Mouse (Mus musculus): ENCODE data around the gene Gkap1. TPM values are rescaled to one million over a fixed set of nuclear protein-coding genes. Genes with fewer than 3 reads are reported as not detected.

Gene Gkap1
- total RNA-seq, 2 experiments from 2014 or later = 13.7 to 18.4 TPM

DNA sequence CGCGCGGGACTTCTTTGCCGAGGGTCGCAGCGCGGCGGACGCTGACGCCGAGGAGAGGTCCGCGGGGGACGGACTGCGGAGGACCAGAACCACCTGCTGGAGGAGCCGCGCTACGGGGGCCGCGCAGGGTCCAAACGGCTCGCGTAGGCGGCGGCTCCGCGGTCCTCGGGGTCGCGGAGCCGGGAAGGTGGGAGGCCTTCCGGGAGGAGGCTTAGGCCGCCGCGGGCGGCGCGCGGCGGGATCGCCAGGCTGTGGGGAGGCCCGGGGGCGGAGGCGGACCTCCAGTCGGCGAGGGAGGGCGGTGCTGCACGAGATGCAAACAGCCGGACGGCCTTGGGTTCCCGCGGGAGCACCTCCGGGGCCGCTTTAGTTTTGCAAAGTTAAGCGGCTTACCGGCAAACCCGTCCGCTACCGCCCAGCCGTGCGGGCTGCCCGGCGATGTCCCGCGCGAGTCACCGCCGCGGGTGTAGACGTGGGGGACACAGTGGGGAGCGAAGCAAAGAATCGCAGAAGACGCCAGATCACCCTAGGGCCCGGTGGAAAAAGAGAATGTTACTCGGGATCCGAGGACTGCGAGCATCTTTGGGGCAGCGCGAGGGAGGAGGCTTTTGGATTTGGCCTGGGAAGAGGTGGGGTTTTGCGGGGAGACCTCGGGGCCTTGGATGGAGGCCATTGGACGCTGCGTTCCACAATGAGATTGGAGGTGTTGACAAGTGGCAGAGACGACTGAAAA is 1.1 kb downstream of the Gkap1 start:
- peak; percentile 32 to 53 for DNase-seq (ENCODE audit: low spot score in 2 of 2)
- intact Hi-C loops (cut with DNase I) = no loop called here

DNA sequence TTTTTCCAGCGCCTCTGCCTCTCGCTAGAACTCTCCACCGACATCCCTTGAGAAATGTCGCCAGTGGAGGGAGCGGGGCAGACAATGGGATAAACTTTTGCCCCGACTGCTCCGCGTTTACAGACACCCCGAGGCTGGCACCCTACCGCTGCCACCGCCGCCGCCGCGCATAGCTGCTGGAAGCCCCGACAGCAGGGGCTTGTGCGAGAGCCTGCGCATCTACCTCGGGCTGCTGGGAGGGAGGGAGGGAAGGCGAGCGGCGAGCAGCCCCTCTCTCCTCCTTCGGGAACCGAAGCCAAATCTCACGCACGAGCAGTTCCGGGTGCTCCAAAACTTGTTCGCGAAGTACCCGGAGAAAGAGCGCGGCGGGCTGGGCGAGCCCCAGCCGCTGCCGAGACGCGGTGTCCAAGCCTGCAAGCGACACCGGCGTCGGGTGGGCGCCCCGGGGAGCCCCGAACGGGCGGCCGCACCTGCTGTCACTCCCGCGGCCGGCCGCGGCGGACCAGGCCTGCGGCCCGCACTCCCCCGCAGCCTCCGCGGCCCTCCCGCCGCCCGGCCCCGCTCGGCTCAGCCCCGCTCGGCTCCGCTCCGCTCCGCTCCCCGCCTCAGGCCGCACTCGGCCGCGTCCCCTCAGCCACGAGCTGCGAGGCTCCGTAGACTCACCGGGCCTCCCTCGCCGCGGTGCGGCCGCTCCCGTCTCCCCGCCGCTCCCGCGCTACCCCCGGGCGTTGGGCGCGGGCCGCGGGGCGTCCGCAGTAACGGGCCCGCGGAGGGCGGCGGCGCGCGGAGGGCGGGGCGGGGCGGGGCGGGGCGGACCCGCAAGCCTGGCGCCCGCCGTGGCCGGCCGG is 1.9 kb downstream of the Gkap1 start:
- DNase-seq (ENCODE audit: low spot score in 2 of 2) = peak; percentile 8 to 15
- intact Hi-C loops (cut with DNase I) = no loop called here

DNA sequence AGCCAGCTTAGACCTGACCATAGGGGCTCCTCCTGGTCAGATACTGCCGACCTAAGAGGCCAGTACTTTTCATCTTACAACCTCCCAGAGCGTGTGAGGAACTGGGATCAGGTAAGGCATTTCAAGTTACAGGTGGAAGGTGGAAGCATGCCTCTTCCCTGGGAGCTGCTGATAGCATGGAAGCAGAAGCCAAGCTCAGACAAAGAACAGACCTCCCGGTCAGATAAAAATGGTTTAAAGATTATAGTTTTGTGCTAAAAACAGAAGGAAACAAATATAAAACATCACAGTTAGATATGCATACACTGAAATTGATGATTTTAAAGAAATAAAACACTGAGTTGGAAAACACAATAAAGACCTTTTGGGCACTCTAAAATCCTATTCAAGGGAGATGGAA is 8.6 kb downstream of the Gkap1 start:
- no peak for DNase-seq (ENCODE audit: low spot score in 2 of 2)
- intact Hi-C loops (cut with DNase I) = no loop called here

DNA sequence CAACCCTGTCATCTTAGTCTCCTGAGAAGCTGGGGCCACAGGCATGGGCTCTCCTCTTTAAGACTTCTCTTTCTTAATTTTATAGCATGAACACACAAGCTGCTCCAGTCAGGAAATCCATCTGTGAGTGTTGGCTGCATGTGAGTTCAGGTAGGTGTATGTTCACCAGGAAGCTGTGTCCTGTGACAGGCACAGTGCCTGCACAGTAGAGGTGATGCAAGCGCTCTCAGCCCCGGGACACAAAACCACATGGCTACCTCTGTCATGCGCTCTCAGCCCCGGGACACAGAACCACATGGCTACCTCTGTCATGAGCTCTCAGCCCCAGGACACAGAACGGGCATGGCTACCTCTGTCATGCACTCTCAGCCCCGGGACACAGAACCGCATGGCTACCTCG is 12.0 kb downstream of the Gkap1 start:
- DNase-seq (ENCODE audit: low spot score in 2 of 2) = no peak
- intact Hi-C loops (cut with DNase I) = no loop called here

DNA sequence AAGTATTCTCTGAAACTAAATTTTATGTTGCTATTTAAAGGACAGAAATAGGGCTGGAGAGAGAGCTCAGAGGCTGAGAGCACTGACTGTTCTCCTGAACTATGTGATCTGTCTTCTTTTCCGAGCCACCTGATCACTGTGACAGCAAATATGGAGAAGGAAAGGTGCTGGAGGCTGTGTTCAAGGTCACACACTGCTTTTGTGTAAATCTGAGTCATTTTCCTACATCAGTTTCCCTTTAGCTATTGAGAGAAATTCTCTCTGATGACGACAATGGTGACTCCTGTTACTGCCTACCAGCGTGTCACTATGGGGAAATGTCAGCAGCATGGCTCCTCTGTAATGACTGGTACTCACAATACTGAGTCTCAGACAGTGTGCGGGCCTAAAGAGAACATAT is 13.8 kb downstream of the Gkap1 start:
- no peak for DNase-seq (ENCODE audit: low spot score in 2 of 2)
- intact Hi-C loops (cut with DNase I) = no loop called here

DNA sequence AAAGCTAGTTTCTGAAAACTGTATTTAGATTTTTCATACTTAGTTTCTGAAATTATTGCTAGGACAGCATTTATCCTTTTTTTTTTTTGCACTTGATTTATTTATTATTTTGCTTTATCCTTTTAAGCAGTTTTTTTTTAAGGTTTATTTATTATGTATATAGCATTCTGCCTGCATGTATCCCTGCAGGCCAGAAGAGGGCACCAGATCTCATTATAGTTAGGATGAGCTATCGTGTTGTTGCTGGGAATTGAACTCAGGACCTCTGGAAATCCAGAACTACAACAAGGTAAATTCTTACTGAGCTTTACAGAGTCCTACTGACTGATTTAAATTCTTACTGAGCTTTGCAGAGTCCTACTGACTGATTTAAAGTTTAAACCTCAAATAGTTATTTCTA is 22.2 kb downstream of the Gkap1 start:
- intact Hi-C loops (cut with DNase I) = no loop called here
- DNase-seq (ENCODE audit: low spot score in 2 of 2) = no peak

DNA sequence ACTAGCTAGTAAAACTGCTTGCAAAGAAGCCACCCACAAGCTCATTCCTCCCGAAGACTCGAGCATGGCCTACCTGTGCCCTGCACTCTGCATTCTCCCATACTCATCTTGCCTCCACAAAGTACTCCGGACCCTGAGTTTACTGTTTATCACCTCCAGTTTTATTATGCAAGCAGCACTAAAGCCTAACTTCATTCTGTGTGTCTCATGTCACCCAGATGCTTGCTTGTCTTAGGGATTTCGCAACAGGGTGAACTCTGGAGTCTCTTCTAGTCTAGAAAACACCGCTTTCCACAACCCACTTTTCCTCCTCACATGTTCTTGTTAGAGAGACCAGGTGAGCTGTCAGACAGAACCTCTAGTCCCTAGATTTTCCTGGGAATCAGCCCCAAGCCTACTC is 26.5 kb downstream of the Gkap1 start:
- DNase-seq (ENCODE audit: low spot score in 2 of 2) = no peak
- intact Hi-C loops (cut with DNase I) = no loop called here

DNA sequence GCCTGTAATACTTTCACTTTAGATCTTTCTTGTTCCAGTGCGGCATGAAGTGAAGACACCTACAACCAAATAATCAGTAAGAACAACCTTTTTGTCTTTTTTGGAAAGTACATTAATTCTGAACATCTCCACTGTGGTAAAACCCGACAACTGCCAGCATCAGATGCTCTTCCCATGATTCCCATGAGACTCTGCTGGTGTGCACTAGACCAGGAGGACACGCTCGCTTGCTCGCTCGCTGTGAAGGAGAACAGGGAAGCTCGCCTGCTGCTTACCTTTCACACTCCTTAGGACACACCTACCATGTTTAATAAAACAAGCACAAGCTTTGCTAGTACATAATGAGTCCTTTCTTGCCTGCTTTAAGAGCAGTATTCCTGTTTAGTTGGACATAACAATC is 39.0 kb downstream of the Gkap1 start:
- intact Hi-C loops (cut with DNase I) = no loop called here
- DNase-seq (ENCODE audit: low spot score in 2 of 2) = no peak

DNA sequence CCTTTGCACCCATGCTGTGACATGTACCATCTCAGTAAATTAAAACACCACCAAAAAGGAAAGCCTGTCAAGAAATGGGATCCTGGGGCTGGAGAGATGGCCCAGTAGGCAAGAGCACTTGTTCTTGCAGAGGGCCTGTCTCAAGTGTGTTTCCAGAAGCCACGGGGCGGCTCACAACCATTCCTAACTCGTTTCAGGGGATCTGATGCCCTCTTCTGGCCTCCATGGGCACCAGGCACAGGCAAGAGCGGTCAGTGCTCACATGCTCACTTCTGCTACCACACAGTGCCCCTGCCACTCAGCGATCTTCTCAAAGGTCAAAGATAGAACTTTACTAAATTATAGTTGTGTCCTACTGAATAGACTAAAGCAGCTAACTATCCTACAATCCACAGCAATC is 42.9 kb downstream of the Gkap1 start:
- DNase-seq (ENCODE audit: low spot score in 2 of 2) = peak in 1 of 2 experiments; percentile 33
- intact Hi-C loops (cut with DNase I) = no loop called here

DNA sequence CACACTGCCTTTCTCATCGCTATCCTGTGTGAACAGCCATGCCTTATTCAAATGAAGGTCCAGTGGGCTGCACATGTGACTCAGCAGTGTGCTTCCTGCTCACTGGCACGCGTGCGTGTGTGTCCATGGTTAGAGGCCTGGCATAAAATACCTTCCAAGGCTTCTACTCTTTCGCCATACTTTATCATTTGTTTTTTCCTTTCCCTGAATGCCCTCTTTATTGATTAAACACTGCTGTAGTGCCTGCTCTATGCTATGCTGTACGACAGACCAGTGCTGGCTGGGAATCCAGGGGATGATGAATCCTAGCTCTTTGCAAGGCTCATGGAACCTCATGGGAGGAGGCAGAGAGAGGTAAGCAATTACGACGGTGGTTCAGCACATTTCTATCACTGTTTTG is 43.4 kb downstream of the Gkap1 start:
- DNase-seq (ENCODE audit: low spot score in 2 of 2) = no peak
- intact Hi-C loops (cut with DNase I) = no loop called here

DNA sequence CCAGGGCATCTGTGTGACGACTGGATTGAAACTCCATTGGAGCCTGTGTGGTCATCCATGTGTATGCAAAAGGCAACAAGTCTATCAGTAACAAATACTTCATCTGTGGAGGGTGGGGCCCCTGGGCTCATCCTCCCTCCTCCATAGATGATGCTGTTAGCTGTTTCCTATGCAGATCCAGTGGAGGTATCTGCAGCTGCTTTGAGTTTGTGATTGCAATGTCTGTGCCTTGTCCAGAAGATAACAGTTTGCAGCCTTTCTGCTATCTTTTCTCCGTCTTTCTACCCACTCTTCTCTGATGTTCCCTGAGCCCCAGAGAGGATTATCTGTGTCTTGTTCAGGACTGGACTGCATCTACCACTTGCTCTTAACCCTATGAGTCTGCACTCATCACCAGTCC is 46.9 kb downstream of the Gkap1 start:
- intact Hi-C loops (cut with DNase I) = no loop called here
- no peak for DNase-seq (ENCODE audit: low spot score in 2 of 2)

DNA sequence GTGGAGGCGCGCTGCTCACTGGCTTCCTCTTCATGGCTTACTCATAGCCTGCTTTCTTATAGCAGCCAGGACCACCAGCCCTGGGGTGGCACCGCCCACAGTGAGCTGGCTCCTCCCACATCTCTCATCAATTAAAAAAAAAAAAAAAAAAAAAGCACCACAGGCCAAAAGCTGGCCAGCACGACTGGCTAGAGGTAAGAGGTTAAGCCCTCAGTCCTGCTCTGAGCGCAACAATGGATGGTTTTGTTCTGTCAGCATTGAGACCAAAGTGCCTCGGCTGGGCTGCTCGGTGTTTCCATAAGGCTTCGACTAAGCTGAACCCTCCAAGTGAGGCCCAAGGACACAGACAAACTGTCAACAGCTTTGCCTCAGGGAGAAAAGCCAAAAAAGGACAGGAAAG is 49.8 kb downstream of the Gkap1 start:
- intact Hi-C loops (cut with DNase I) = no loop called here
- no peak for DNase-seq (ENCODE audit: low spot score in 2 of 2)

DNA sequence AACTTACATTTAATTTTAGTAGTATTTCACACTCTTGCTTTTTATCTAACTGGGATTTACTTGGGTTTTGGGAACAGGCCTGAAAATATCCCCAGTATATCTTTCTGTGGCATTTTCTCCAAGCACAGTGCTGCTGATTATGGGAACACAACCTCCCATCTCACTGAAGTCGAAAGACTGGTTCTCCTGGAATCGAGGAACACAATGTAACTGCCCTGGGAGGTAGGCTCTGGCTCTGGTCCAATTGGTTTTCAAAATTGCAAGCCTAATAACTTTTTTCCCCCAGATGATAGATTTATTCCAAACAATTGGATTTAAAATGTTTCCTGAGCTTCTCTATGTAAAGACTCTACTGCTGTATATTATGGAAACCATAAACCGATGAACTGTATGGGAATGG is 55.3 kb downstream of the Gkap1 start:
- intact Hi-C loops (cut with DNase I) = no loop called here
- no peak for DNase-seq (ENCODE audit: low spot score in 2 of 2)

DNA sequence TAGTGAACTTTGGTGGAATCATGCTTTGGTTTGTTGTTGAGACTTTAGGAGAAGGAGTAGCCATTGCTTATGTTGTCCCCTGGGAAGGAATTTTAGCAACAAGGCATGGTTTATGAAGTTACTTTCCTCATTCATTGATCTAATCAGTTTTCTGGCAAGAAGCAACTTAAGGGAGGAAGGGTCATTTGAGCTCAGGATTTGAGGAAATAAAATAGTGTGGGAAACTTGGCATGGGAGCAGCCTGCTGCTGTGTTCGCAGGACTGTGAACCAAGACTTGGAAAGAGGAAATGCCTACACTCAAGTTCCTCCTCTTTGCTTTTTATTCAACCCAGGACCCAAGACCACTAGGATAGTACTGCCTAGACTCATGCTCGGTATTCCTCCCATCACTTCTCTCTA is 58.0 kb downstream of the Gkap1 start:
- intact Hi-C loops (cut with DNase I) = no loop called here
- no peak for DNase-seq (ENCODE audit: low spot score in 2 of 2)

DNA sequence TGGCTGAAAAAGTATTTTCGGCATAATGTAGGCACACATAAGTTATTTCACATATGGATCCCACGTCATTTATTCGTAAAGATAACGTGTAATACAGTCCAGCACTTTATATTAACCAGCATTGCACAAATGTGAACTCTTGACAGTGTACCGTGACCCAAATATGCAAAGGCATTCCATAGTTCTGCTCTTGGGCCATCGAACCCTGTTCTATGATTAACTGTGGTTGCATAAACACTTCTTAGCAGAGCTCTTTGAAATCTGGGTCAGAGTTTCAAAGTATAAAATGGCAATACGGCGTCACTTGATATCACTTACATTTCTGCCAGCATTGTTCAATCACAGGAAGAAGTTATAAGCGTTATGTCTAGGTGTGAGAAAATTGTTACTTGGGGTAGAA is 59.1 kb downstream of the Gkap1 start:
- DNase-seq (ENCODE audit: low spot score in 2 of 2) = no peak
- intact Hi-C loops (cut with DNase I) = no loop called here

DNA sequence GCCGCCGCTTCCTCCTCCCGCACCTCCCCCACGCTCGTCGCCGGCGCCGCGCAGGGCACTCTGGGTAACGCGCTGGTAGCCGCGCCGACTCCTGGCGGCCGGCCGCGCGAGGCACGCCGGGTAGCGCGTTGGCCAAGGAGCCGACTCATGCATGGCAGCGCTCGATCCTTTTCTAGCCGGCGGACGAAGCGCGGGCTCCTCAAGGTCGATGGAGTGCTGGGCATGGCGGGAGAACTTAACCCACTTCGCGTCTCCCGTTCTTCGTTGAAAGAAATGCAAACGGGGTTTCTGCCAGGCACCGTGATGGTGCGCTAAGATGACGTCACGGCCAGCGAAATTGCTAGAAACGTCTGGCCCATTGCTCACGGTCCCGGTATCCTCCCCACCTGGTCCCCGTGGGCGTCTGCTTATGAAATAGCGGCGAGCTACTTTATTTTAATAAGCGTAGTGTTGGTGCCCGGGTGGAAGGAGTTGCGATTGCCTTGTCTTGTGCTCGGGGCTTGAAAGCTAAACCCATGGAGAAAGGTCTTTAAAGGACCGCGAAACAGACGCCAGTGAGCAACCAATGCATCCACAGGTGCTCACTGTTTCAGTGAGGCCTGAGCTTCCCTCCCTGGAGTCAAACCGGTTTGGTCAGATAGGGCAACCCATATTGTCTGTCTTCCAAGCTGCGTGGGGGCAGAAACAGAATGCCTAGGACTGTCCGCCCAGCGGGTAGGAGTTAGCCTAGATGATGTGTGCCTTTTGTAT is 59.7 kb downstream of the Gkap1 start, which contains the start of gene Ubqln1:
Gene Ubqln1 (minus strand): TSS at position 62 of the 750 bp plus-strand sequence.
- intact Hi-C loops (cut with DNase I) = no loop called here

DNA sequence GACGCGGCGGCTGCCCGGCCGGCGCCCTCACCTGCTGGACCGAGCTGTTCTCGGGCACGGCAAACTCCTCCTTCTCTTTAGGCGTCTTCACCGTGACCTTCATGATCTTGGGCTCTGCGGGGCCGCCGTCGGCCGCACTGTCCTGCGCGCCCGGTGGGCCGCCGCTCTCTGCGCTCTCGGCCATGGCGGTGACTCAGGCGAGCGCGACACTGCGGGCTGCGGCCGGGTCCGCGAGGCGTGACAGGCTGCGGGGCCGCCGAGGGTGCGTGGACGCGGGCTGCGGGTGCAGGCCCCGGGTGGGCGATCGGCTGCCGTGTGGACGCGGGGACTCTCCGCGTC is 60.3 kb downstream of the Gkap1 start:
- DNase-seq (ENCODE audit: low spot score in 2 of 2) = no peak
- intact Hi-C loops (cut with DNase I) = no loop called here

More for the DNA sequence above, 59.7 kb downstream of the Gkap1 start, which contains the start of gene Ubqln1:
- peak; percentile 88 to 90 for DNase-seq (ENCODE audit: low spot score in 2 of 2)

DNA sequence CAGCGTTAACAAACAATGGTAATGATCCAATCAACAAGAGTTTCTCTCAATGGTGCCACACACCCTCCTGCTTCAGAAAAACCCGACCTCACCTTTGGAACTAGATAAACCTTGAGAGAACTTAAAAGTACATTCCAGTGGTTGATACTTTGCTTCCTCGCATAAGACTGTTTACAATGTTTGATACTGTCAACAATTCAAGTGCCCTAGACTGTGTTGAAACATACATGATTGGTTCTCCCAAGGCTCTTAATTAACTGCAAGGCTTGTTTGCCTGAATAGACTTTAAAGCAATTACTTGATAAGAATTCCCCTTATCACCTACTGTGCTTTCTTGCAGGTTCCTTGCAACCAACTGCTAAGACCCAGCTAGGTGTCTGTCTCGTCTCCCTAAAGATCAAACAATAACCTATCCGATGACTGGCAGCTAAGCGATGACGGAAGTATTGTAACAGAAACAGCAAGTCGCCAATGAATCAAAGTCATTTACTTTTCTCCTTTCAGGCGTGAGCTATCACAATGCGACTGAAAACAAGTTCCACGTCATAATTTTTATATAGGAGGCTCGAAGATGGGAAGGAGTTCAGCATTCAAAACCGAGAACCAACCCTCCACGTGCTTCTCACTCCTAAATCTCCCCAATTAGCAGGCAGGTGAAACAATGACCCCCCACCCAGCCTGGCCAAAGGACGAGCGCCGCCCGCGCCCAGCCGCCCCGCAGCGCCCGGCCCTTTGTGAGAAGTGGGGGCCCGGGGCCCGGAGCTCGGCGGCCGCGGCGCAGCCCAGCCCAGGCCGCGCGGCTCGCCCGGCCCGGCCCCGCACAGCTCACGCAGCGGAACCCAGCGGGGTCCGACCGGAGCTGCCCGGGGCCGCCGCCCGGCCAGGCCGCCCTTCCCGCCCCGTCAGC is 60.9 kb downstream of the Gkap1 start:
- intact Hi-C loops (cut with DNase I) = no loop called here
- peak in 1 of 2 experiments; percentile 17 for DNase-seq (ENCODE audit: low spot score in 2 of 2)

DNA sequence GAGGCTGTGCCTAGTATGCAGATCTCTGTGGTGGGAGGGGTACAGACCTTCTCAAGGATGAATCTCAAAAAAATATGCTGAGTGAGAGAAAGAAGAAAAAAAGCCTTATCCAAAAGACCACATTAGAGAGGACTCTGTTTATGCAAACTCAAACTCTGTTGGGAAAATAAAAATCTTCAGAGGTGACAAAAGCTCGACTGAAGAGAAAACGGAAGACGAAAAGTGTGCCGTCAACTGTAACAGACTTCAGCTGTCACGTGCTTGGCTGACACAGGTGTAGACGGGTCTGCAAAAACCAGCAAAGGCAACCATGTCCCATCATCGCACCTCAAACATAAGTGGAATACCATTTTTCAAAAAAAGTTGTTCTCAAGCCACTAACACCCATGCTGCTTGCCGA is 61.7 kb downstream of the Gkap1 start:
- intact Hi-C loops (cut with DNase I) = no loop called here
- no peak for DNase-seq (ENCODE audit: low spot score in 2 of 2)

All from left cerebral cortex, postnatal 14 days (tissue).